Mouse (Mus musculus): ENCODE results near the gene Nr2f1.
"Not testable (repeated sequence)": the region's sequence is repeated elsewhere in the genome, so short reads cannot be mapped to it uniquely, and the experiment has no call there.

Nr2f1 gene

GRCm38 (mm10) chr13:78199642-78200160 is at the start of gene Nr2f1:
Nr2f1 (minus strand) TSS chr13:78199757.
- DNase-seq (ENCODE audit: low spot score) = no peak

- no peak for DNase-seq (ENCODE audit: low spot score)
These were observed 22.1 kb upstream of the Nr2f1 start for GRCm38 (mm10) chr13:78221680-78222079.

- not testable (repeated sequence) for DNase-seq (ENCODE audit: low spot score)
These were observed 20.7 kb upstream of the Nr2f1 start for GRCm38 (mm10) chr13:78220238-78220637.

- DNase-seq (ENCODE audit: low spot score) = no peak
These were observed 15.7 kb upstream of the Nr2f1 start for GRCm38 (mm10) chr13:78215223-78215622.

GRCm38 (mm10) chr13:78213155-78213554 is 13.6 kb upstream of the Nr2f1 start:
- DNase-seq (ENCODE audit: low spot score) = no peak

- no peak for DNase-seq (ENCODE audit: low spot score)
These were observed 12.6 kb upstream of the Nr2f1 start for GRCm38 (mm10) chr13:78212111-78212510.

GRCm38 (mm10) chr13:78211231-78212010 is 11.9 kb upstream of the Nr2f1 start:
- DNase-seq (ENCODE audit: low spot score) = no peak

GRCm38 (mm10) chr13:78210748-78211089 is 11.2 kb upstream of the Nr2f1 start:
- DNase-seq (ENCODE audit: low spot score) = no peak

- no peak for DNase-seq (ENCODE audit: low spot score)
These were observed 10.6 kb upstream of the Nr2f1 start for GRCm38 (mm10) chr13:78210029-78210747.

GRCm38 (mm10) chr13:78209611-78210028 is 10.1 kb upstream of the Nr2f1 start:
- DNase-seq (ENCODE audit: low spot score) = no peak

GRCm38 (mm10) chr13:78208689-78209410 is 9.3 kb upstream of the Nr2f1 start:
- no peak for DNase-seq (ENCODE audit: low spot score)

GRCm38 (mm10) chr13:78207796-78208645 is 8.5 kb upstream of the Nr2f1 start:
- no peak for DNase-seq (ENCODE audit: low spot score)

GRCm38 (mm10) chr13:78206891-78207430 is 7.4 kb upstream of the Nr2f1 start:
- no peak for DNase-seq (ENCODE audit: low spot score)

- DNase-seq (ENCODE audit: low spot score) = no peak
These were observed 5.9 kb upstream of the Nr2f1 start for GRCm38 (mm10) chr13:78205426-78205825.

GRCm38 (mm10) chr13:78203348-78204061 is 3.9 kb upstream of the Nr2f1 start:
- DNase-seq (ENCODE audit: low spot score) = no peak

- no peak for DNase-seq (ENCODE audit: low spot score)
These were observed 3.2 kb upstream of the Nr2f1 start for GRCm38 (mm10) chr13:78202574-78203347.

- DNase-seq (ENCODE audit: low spot score) = no peak
These were observed 2.5 kb upstream of the Nr2f1 start for GRCm38 (mm10) chr13:78201871-78202565.

- peak; percentile 86 for DNase-seq (ENCODE audit: low spot score)
These were observed 1.7 kb upstream of the Nr2f1 start for GRCm38 (mm10) chr13:78200991-78201870.

All from left cerebral cortex, adult 11 months (tissue).